Mouse (Mus musculus) thymus, postnatal 36 days (tissue): ENCODE results near the gene Rps19.
A peak's percentile ranks its signal among the peaks of the same experiment; 100 is the strongest.

Experiments
- DNase-seq, 2 experiments: peaks; one replicate each; pipeline ENCODE4 v3.0.0; 2022; ENCODE audit warnings: mixed read lengths in 2 of 2

Gene Rps19

DNA sequence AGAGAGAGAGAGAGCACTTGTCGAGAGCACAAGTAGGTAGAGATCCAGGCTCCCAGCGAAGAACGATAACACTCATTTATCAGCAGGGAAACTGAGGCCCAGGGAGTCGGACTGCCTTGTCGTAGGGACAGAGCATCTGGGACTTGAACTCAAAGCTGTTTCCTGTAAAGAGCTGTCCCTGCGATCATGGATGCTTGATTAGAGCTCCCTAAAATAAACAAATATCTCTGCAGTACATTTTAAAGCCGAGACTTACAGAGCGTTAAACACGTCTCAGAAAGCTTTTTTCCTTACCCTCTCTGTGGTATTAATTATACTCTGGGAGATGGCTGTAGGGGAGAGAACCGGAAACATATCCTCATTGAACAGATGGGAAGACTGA is 19.3 kb downstream of the Rps19 start:
- no peak for DNase-seq

DNA sequence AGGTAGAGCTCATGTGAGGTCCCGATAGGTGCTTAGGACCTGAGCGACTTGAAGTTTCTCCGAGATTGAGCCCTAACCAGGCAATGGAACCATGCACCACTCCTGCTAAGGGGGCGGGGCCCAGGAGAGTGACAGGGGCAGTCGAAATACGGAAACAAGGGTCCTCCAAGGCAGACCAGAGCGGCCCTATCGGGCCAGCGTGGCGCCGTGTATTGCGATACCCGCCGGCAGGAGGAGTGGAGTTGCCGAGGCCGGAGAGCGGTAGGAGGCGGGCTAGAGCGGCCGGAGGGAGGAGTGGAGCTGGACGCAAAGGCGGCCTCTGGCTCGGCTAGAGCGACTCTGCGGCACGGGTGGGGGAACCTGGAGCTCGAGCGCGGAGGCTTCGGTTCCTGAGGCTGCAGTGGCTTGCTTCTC is 19.9 kb downstream of the Rps19 start:
- peak; percentile 97 to 99 for DNase-seq

DNA sequence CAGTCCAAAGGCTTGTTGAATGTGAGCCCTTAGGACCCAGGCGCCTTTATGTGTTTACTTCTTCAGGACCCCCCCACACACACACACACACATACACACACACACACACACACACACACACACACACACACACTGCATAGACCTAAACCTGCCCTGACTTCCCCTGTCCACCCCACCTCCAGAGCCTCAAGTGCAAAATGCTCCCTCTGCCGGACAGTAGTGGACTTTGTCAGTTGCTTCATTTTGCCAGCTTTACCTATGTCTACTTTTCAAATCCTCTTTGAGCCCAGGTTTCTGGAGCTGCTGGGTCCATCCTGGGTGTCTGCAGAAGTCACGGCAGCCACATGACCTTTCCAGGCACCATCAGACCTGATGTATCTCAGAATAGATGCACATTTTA is 20.8 kb downstream of the Rps19 start:
- peak; percentile 53 to 61 for DNase-seq

DNA sequence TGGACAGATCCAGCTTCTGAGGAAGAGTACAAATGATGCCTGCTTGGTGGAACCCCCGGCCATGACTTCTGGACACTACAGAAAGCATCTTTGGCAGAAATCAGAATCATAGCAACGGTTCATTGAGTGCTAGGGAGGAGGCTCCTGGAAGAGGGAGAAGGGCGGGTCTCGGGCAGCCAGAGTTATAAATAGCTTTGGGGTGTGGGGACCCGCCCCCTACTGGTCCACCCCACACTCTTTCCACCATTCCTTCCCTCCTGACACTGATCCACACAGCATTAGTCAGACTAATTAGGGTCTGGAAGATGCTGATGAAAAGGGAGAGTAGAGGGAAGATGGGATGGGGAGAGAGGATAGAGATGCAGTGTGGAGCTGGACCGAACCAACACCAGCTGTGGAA is 22.4 kb downstream of the Rps19 start:
- peak in 1 of 2 experiments; percentile 63 for DNase-seq

DNA sequence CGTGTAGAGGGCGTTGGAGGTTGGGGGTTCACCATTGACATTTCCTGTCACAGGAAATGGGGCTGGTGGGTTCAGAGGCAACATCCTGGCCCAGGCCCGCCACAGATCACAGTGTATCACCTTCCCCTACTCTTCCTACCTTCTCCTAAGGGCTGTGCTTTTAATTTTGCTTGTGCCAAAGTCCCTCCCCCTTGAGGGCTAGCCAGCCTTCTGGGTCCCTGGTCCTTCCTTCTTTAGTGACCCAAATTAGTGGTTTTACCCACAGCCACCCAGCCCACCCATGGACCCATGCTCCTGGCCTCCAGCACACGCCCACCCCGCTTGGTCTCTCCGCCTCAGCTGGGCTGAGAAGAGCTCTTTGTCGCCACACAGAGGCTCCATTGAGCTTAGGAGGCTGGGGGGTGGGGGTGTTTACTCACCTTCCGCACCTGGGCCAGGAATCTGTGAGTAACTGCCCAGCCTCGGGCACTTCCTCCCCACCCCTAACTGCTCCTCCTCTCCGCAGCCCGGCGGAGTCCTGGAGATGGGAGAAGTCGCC is 23.1 kb downstream of the Rps19 start:
- peak; percentile 84 to 88 for DNase-seq

DNA sequence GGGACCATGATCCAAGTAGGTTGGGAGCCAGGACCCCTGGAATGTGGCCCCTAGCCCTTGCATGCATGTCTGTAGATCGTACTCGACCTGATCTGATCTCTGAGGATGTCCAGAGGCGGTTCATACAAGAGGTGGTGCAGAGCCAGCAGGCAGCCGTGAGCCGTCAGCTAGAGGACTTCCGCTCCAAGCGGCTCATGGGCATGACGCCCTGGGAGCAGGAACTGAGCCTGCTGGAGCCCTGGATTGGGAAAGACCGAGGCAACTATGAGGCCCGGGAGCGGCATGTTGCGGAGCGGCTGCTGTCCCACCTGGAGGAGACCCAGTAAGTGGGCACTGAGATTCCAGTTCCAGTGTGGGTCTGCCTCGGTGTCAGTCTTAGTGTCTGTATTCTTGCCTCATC is 28.3 kb downstream of the Rps19 start:
- DNase-seq = no peak

DNA sequence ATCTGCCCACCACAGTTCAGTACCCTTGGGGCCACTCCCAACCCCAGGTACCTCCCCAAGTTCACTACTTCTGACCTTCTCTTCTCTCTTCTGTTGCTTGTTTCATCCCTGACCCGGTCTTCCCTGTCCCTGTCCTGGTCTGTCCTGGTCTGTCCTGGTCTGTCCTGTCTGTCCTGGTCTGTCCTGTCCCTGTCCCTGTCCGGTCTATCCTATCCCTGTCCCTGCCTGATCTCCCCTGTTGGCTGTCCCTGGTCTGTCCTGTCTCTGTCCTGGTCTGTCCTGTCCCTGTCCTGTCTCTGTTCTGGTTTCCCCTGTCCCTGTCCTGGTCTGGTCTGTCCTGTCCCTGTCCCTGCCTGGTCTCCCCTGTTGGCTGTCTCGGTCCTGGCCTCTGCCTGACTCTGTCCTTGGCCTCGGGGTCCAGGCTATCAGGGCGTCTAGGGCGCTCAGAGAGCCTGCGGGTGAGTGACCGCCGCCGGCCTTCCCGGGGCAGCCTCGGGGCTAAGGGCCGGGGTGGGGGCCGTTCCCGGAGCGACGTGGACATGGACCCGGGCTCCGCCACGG is 34.7 kb downstream of the Rps19 start:
- DNase-seq = no peak

DNA sequence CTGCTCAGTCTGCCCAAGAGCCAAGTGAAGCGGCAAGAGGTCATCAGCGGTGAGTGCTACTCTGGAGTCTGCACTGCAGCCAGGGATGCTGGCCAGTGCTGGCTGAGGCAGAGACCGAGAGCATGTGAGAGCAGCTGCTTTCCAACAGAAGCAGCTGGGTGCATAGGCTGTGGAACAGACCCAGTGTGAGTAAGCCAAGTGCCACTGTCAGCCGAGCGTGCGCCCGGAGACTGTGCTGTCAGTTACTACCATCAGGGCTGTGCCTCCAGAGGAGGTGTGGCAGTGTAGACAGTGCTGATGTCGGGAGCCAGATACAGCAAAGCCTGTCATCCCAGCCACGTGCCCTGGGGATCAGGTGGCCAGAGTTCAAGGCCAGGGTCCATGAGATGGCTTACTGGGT is 35.6 kb downstream of the Rps19 start:
- DNase-seq = no peak

DNA sequence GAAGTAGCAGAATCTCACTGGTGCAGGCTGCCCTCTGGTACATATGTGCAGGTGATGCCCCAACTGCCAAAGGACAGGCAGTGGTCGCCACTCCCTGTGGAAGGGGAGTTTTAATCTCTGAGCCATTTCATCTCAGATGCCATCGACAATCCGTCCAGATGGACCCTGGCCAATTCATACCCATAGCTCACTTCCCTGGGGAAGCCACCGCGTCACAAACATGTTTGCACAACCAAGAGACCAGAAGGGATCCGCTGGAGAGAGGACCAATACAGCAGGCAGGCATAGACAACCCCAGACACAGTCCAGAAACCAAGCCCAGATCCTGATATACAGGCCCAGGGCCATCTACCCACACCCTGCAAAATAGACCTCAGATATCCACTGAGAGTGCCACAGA is 46.3 kb downstream of the Rps19 start:
- no peak for DNase-seq

DNA sequence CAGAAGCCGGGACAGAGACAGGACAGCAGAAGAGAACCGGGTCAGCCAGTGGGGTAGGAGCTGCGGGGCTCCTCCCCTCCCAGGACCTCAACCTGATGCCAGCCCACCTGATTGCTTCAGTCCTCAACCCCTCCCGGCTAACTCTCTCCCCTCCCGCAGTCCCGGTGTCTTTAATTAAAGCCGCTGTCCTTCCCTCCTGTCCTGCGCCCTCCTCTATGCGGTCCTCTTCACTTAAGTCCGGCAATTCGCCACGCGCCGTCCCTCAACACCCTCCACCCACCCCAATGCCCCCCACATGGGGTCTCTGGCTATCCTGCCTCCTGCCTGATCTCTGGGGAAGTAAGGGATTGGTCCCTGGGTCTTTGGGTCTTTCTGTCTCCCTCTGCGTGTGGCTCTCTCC is 47.5 kb downstream of the Rps19 start:
- DNase-seq = no peak
